Mouse (Mus musculus) leukemia stem cell, adult 10-12 weeks (primary cell): ENCODE measurements around the gene Pde6d. TPM values are rescaled to one million over a fixed set of nuclear protein-coding genes. Genes with fewer than 3 reads are reported as not detected.

ENCODE experiments used
- polyA plus RNA-seq: library from polyadenylated mRNA; stranded (reverse); fragments of >175 nt; gene quantifications from 2 replicates; pipeline ENCODE4 v1.2.3, GENCODE M21; 2012; ENCODE audit warnings: low replicate concordance

The Pde6d gene
- 17.0 and 53.0 TPM in 2 replicates for polyA plus RNA-seq

DNA sequence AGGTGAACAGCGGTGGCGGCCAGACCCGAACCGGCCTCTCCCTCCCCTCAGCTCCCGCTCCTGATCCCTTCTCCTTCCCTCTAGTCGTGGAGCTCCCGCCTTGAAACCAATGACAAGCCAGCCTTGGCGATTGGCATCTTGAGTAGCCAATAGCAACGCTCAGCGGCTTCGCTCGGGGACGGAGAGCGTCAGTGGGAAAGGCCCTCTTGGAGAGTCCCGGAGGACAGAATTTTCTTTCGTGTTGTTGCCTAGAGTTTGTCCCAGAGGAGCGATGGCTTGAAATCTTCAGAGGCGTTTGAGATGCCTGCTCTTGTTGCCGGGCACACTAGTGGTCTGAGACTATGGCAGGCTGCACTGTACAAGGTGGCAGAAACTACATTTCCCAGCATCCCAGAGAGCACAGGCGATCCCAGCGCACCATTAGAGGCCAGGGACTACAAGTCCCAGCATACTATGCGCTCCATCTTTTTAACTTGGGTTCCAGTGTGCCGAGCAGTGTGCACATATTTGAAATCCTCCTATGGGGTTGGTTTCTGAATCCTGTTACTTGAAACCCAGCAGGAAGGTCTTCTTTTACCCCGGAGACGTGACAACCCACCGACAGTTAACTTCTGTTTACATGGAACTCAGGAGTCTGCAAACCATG lies at the start of gene Pde6d, which contains the start of gene Cops7b:
Pde6d (minus strand) TSS at position 179 of the 646 bp plus-strand sequence.
Cops7b (plus strand) TSS at position 454 of the 646 bp plus-strand sequence.

DNA sequence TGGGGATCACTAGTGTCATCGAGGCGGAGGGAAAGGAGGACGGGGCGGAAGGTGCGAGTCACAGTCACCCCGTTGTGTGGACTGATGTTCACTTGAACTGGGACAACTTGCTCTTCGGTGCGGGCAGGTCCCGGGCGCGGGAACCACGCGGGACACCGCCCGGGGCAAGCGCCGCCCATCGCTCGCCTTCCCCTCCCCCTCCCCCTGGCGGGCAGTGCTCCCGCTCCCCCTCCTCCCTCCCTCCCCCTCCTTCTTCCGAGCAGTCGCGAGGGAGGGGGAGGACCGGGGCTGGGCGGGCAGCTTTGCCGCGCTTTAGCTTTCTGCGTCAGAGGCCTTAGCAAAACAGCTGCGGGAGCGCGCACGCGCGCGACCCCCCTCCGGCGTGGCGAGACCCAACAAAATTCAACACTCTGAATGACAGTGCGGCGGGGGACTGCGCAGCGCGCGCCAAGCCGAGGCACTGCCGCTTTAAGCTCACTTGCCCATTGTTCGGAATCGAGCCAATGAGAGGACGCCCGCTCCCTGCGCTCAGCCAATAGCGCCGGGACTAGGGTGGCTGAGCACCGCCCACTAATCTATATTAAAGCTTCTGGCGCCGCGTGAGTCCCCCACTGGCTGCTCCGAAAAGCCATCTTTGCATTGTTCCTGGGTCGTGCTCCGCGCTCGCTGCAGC lies 56.2 kb downstream of the Pde6d start, which contains the start of gene Ptma:
Ptma (plus strand) TSS at position 611 of the 673 bp plus-strand sequence.

Other genes with a start within 250 kb of the Pde6d start
- gene Ncl, start 223.2 kb downstream of the Pde6d start, polyA plus RNA-seq: 490 and 493 TPM in 2 replicates
- not detected in 2 replicates for gene Nmur1, start 156.4 kb downstream of the Pde6d start, polyA plus RNA-seq
- not detected in 2 replicates for gene Tex44, start 156.3 kb downstream of the Pde6d start, polyA plus RNA-seq
- gene Ptma, start 55.9 kb downstream of the Pde6d start, polyA plus RNA-seq: 4,878 and 14,583 TPM in 2 replicates
- gene Cops7b, start 275 bp upstream of the Pde6d start, polyA plus RNA-seq: 56.2 and 56.8 TPM in 2 replicates
- 0.17 and 0.40 TPM in 2 replicates for gene Nppc, start 87.9 kb upstream of the Pde6d start, polyA plus RNA-seq
- gene Dis3l2, start 121.2 kb upstream of the Pde6d start, polyA plus RNA-seq: 2.9 and 7.5 TPM in 2 replicates